Mouse (Mus musculus) limb, embryonic 14.5 days (tissue): ENCODE measurements around the gene Tubb4a. TPM values are rescaled to one million over a fixed set of nuclear protein-coding genes. Genes with fewer than 3 reads are reported as not detected.

Source experiments
- ATAC-seq: fragments of 200-750 bp; cut with Nextera tagmentation; 2 replicates; pipeline ENCODE4 v1.8.0; 2017; ENCODE audit warnings: low read depth, moderate number of reproducible peaks, moderate TSS enrichment; ENCODE audit not compliant: low FRiP score
- DNase-seq: peaks from one replicate; pipeline ENCODE4 v3.0.0-alpha.2; 2015; ENCODE audit warnings: low spot score
- H3K27ac ChIP-seq: fragments of 300-500 bp; sonication (generic); replicated peaks from 2 replicates; pipeline ENCODE4 v1.5.1; 2014; ENCODE audit warnings: low read depth, mild to moderate bottlenecking, low read length, moderate library complexity, mixed read lengths
- H3K27me3 ChIP-seq: fragments of 300-500 bp; sonication (generic); 2 replicates; pipeline ENCODE4 v1.6.1; 2014; ENCODE audit warnings: low read length, mixed read lengths; ENCODE audit not compliant: control insufficient read depth, insufficient read depth
- H3K36me3 ChIP-seq: fragments of 300-500 bp; sonication (generic); 2 replicates; pipeline ENCODE4 v1.6.1; 2014; ENCODE audit warnings: mild to moderate bottlenecking, low read length, moderate library complexity, mixed read lengths; ENCODE audit not compliant: control insufficient read depth, insufficient read depth
- H3K4me1 ChIP-seq: fragments of 300-500 bp; sonication (generic); 2 replicates; pipeline ENCODE4 v1.6.1; 2014; ENCODE audit warnings: antibody characterized with exemption, low read length, mixed read lengths; ENCODE audit not compliant: control insufficient read depth, insufficient read depth
- H3K4me2 ChIP-seq: fragments of 300-500 bp; sonication (generic); replicated peaks from 2 replicates; pipeline ENCODE4 v1.6.1; 2014; ENCODE audit warnings: low read depth, mild to moderate bottlenecking, low read length, moderate library complexity; ENCODE audit not compliant: severe bottlenecking
- H3K4me3 ChIP-seq: fragments of 300-500 bp; sonication (generic); replicated peaks from 2 replicates; pipeline ENCODE4 v1.5.1; 2014; ENCODE audit warnings: low read length
- H3K9ac ChIP-seq: fragments of 300-500 bp; sonication (generic); 2 replicates; pipeline ENCODE4 v1.6.1; 2014; ENCODE audit warnings: mild to moderate bottlenecking, low read depth, low read length, moderate library complexity; ENCODE audit not compliant: severe bottlenecking
- H3K9me3 ChIP-seq: fragments of 300-500 bp; sonication (generic); 2 replicates; pipeline ENCODE4 v1.6.1; 2016; ENCODE audit warnings: low read length; ENCODE audit not compliant: control insufficient read depth
- POLR2A ChIP-seq: fragments of 200-500 bp; IDR thresholded peaks from 2 replicates; pipeline ENCODE4 v1.8.0; 2012; ENCODE audit warnings: inconsistent platforms, mild to moderate bottlenecking, moderate library complexity, borderline replicate concordance; ENCODE audit not compliant: insufficient read depth, insufficient read length; ENCODE audit errors: extremely low read depth
- whole genome bisulfite sequencing: fragments of 180-500 bp; shearing (Covaris S2); extraction: QIAGEN DNeasy Blood & Tissue Kit; methylation state at CpG from one replicate; pipeline ENCODE4 v1.1.7; 2014; 5-methylcytosine and 5-hydroxymethylcytosine counted together
- polyA plus RNA-seq, 2 experiments: library from polyadenylated mRNA; depleted of rRNA in 1 of 2; stranded (reverse) in 1 of 2; unstranded in 1 of 2; fragments of >200 nt; fragmentation: Nextera tagmentation in 1 of 2; extraction: Ambion mirVana in 1 of 2; gene quantifications; 2 replicates each; pipeline versions ENCODE4 v1.2.1 to v1.2.3; 2012 to 2014

Gene Tubb4a
- polyA plus RNA-seq, 2 experiments, result 8.8 to 10.3 TPM

GRCm38 (mm10) chr17:57062011-57062521 is 25.5 kb downstream of the Tubb4a start:
- H3K27ac ChIP-seq, result no peak overlapping the region
- peak overlapping the region; percentile 16 for H3K4me3 ChIP-seq
- ATAC-seq (no peak), DNase-seq (no peak)
- TF ChIP-seq POLR2A, result no peak
- H3K4me2 ChIP-seq, result peak overlapping the region; percentile 30; the same call in 1 of the 2 replicates
- no peaks in the 10 kb centered on the region for H3K9me3 ChIP-seq
- H3K27me3 ChIP-seq, result peaks cover 37% of the 10 kb centered on the region
- no peaks in the 10 kb centered on the region for H3K36me3 ChIP-seq
- H3K4me1 ChIP-seq, result 0 out of 2 replicates have a peak, but pooled peaks cover 10% of the 10 kb centered on the region
- 3% methylated on average over 39 of the region's 39 CpGs for WGBS
- H3K9ac ChIP-seq, result no peak overlapping the region

GRCm38 (mm10) chr17:57061069-57061468 is 26.5 kb downstream of the Tubb4a start:
- Histone ChIP-seq H3K27ac (no peak overlapping the region), H3K9me3 (no peaks in the 10 kb centered on the region), H3K27me3 (peaks cover 33% of the 10 kb centered on the region), H3K9ac (no peak overlapping the region), H3K4me3 (peak overlapping the region; percentile 77; the same call in 1 of the 2 replicates), H3K4me2 (peak overlapping the region; percentile 83), H3K36me3 (no peaks in the 10 kb centered on the region), H3K4me1 (0 out of 2 replicates have a peak, but pooled peaks cover 10% of the 10 kb centered on the region)
- 48% methylated on average over 10 of the region's 10 CpGs for WGBS
- ATAC-seq (no peak), DNase-seq (no peak)
- no peak for TF ChIP-seq POLR2A

- peak overlapping the region; percentile 83 for H3K4me2 ChIP-seq
- H3K4me3 ChIP-seq, result peak overlapping the region; percentile 77
- DNase-seq (peak; percentile 96), ATAC-seq (peak; percentile 93)
- H3K27ac ChIP-seq, result no peak overlapping the region
- H3K36me3 ChIP-seq, result no peaks in the 10 kb centered on the region
- WGBS, result under 1% methylated on average over 44 of the region's 44 CpGs
- 0 out of 2 replicates have a peak overlapping the region, but pooled peaks have one; percentile 22 for H3K9ac ChIP-seq
- H3K4me1 ChIP-seq, result 0 out of 2 replicates have a peak, but pooled peaks cover 10% of the 10 kb centered on the region
- peaks cover 33% of the 10 kb centered on the region for H3K27me3 ChIP-seq
- no peak for TF ChIP-seq POLR2A
- no peaks in the 10 kb centered on the region for H3K9me3 ChIP-seq
These were observed 27.3 kb downstream of the Tubb4a start for GRCm38 (mm10) chr17:57060231-57060801.

GRCm38 (mm10) chr17:57059486-57059977 is 28.1 kb downstream of the Tubb4a start, which contains the start of gene Slc25a23:
TSS of gene Slc25a23 (minus strand) at chr17:57059863.
- 0 out of 2 replicates have a peak, but pooled peaks cover 10% of the 10 kb centered on the region for H3K4me1 ChIP-seq
- H3K36me3 ChIP-seq, result no peaks in the 10 kb centered on the region
- H3K4me2 ChIP-seq, result peak within 1 kb of the TSS; percentile 83
- WGBS, result 1% methylated on average over 16 of the region's 45 CpGs
- ATAC-seq (peak; percentile 83), DNase-seq (peak; percentile 80)
- no peaks in the 10 kb centered on the region for H3K9me3 ChIP-seq
- H3K9ac ChIP-seq, result peak within 1 kb of the TSS; percentile 70
- H3K27me3 ChIP-seq, result peaks cover 27% of the 10 kb centered on the region
- peak within 1 kb of the TSS; percentile 77 for H3K4me3 ChIP-seq
- no peak for TF ChIP-seq POLR2A
- no peak within 1 kb of the TSS for H3K27ac ChIP-seq

GRCm38 (mm10) chr17:57058891-57059485 is 28.6 kb downstream of the Tubb4a start, which contains the start of gene Crb3:
TSS of gene Crb3 (plus strand) at chr17:57059105.
- Histone ChIP-seq H3K4me2 (peak within 1 kb of the TSS; percentile 83), H3K4me1 (0 out of 2 replicates have a peak, but pooled peaks cover 10% of the 10 kb centered on the region), H3K4me3 (peak within 1 kb of the TSS; percentile 77), H3K27me3 (peaks cover 27% of the 10 kb centered on the region), H3K9me3 (no peaks in the 10 kb centered on the region), H3K36me3 (no peaks in the 10 kb centered on the region), H3K27ac (no peak within 1 kb of the TSS), H3K9ac (peak within 1 kb of the TSS; percentile 70)
- TF ChIP-seq POLR2A, result no peak
- WGBS, result 2% methylated on average over 3 of the region's 22 CpGs
- ATAC-seq (no peak), DNase-seq (no peak)
